Mouse (Mus musculus): ENCODE data around the gene 4921524J17Rik. TPM values are rescaled to one million over a fixed set of nuclear protein-coding genes. Genes with fewer than 3 reads are reported as not detected.

4921524J17Rik gene
- polyA plus RNA-seq, 1 experiment from 2014 or later = 21.4 TPM

DNA sequence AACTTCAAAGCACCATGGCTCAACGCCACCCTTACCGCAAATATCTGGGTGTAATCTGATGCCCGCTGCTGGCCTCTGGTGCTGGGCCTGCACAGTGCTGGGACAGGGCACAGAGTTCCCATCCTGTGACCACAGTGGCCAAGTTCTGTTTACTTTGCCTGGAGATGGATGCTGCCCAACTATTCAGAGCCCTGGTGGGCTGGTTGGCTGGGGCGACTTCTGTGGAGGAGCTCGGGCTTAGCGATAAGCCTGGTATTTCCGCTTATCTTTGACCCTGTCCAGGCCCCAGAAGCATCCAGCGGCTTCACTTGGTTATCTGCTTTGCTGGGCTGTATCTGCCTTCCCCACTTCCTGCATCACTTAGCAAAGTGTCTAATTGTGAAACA is 51.8 kb downstream of the 4921524J17Rik start:
- peak overlapping the region; percentile 73 for H3K4me3 ChIP-seq (replicated peaks)
- H3K27ac ChIP-seq = peak overlapping the region; percentile 100
- WGBS (ENCODE audit: insufficient replicate concordance) = under 1% methylated on average over 8 of the region's 8 CpGs
- H3K9me3 ChIP-seq (replicated peaks) = no peaks in the 10 kb centered on the region
- H3K4me2 ChIP-seq = peak overlapping the region; percentile 82
- DNase-seq (peak; percentile 86), ATAC-seq (ENCODE audit: low read depth) (peak; percentile 92)
- peaks cover 9% of the 10 kb centered on the region; the same call in 1 of the 2 replicates for H3K36me3 ChIP-seq
- no peaks in the 10 kb centered on the region for H3K27me3 ChIP-seq
- H3K9ac ChIP-seq = peak overlapping the region; percentile 90
- peaks cover 87% of the 10 kb centered on the region for H3K4me1 ChIP-seq (replicated peaks)

DNA sequence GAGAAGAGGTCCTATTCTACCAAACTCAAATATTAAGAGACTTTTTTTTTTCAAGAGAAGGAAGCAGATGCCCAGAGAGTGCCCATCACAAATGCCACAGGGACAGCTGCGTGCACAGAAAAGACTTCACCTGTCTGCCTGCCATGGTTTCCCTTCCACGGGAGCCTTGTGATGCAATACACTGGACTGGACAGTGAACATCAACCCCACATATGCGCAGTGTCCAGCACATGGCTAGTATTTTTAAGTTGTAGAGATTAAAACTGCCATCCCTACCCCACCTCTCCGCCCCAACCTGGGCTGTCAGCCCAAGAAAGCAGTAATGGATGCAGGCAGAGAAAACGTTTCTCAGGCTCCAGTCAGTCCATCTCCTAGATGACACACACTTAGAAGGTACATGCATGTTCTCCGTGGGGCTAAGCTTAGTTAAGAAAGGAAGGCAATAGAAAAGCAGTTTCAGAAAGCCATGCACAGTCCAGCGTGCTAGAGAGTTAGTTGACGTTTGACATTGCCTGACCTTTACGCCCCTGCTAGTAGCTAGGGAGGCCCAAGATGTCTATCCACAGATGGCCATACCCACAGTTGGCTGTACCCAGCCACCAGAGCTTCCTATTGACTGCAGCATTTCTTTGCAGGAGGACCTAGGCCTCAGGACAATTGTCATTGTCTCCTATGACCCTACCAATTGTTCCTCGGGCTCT is 52.4 kb downstream of the 4921524J17Rik start:
- DNase-seq = no peak
- peaks cover 9% of the 10 kb centered on the region; the same call in 1 of the 2 replicates for H3K36me3 ChIP-seq
- no peaks in the 10 kb centered on the region for H3K27me3 ChIP-seq
- H3K4me1 ChIP-seq (replicated peaks) = peaks cover 92% of the 10 kb centered on the region
- peak overlapping the region; percentile 82 for H3K4me2 ChIP-seq
- peak; percentile 35 for ATAC-seq (ENCODE audit: low read depth)
- peak overlapping the region; percentile 73 for H3K4me3 ChIP-seq (replicated peaks)
- WGBS (ENCODE audit: insufficient replicate concordance) = 19% methylated on average over 10 of the region's 10 CpGs
- peak overlapping the region; percentile 100 for H3K27ac ChIP-seq
- no peaks in the 10 kb centered on the region for H3K9me3 ChIP-seq (replicated peaks)
- H3K9ac ChIP-seq = peak overlapping the region; percentile 90

DNA sequence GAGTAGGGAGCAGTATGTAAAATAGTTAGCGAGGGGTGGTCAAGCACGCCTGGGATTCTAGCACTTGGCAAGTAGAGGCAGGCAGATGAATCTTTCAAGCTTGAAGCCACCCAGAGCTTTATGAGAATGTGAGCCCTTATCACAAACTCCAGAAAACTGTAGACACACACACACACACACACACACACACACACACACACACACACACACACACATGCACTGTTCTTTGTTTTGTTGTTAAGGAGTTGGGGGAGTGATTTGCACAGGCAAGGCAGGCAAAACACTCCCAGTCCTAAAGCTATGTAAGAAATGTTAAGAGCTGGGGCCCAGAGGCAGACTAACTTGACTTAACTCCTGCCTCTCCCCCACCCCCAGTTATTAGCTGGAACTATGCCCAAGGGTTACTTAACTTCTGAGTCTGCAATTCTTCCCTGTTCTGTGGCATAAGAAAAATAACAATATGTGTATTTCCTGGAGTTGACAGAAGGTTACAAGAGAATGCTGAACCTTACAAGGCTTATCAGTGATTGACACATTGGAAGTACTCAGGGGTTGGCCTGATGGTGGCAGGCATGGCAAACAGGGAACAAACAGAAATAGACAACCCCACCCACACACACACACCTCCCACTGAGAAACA is 53.4 kb downstream of the 4921524J17Rik start:
- Histone ChIP-seq H3K36me3 (peaks cover 12% of the 10 kb centered on the region; the same call in 1 of the 2 replicates), H3K4me2 (peak overlapping the region; percentile 82), H3K9ac (peak overlapping the region; percentile 90), H3K27ac (peak overlapping the region; percentile 100), H3K4me3 (replicated peaks) (peak overlapping the region; percentile 73), H3K27me3 (no peaks in the 10 kb centered on the region), H3K9me3 (replicated peaks) (no peaks in the 10 kb centered on the region), H3K4me1 (replicated peaks) (peaks cover 97% of the 10 kb centered on the region)
- 9% methylated on average over 2 of the region's 2 CpGs for WGBS (ENCODE audit: insufficient replicate concordance)
- peak; percentile 76 for ATAC-seq (ENCODE audit: low read depth)
- DNase-seq = peak; percentile 73

DNA sequence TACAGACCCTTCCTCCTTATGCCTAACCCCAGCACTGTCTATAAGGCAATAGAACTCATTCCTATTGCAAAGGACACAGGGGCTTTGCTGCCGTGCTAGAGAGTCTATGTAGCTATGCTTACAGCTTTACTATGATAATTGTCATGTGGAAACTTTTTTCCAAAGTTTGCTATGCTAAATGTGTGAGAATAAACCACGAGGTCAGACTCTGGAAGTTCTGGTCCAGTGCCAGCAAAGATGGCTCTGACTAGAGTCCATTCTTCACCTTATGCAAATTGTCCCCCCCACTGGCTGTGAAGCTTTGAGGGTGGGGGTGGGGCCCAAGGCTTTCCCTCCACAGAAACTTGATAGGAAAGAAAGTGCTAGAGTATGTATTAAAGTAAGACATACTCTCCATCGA is 56.1 kb downstream of the 4921524J17Rik start:
- 54% methylated on average over 3 of the region's 3 CpGs for WGBS (ENCODE audit: insufficient replicate concordance)
- ATAC-seq (ENCODE audit: low read depth) (no peak), DNase-seq (no peak)
- Histone ChIP-seq H3K4me1 (replicated peaks) (peaks cover 92% of the 10 kb centered on the region), H3K9me3 (replicated peaks) (no peaks in the 10 kb centered on the region), H3K9ac (peak overlapping the region; percentile 52; the same call in 1 of the 2 replicates), H3K27ac (peak overlapping the region; percentile 14; the same call in 1 of the 2 replicates), H3K4me3 (replicated peaks) (no peak overlapping the region), H3K4me2 (peak overlapping the region; percentile 41; the same call in 1 of the 2 replicates), H3K27me3 (no peaks in the 10 kb centered on the region), H3K36me3 (peaks cover 25% of the 10 kb centered on the region; the same call in 1 of the 2 replicates)

DNA sequence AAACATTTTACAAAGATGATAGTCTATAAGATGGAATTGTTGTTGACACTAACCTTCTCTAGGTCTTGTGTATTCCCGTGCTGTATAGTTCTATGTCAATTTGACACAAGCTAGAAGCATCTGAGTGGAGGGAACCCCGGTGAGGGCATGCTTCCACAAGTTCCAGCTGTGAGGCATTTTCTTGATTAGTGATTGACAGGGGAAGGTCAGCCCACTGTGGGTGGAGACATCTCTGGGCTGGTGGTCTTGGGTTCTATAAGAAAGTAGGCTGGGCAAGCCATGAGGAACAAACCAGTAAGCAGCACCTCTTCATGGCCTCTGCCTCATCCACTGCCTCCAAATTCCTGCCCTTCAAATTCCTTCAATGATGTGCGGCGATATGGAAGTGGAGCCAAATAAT is 58.3 kb downstream of the 4921524J17Rik start:
- Histone ChIP-seq H3K36me3 (peaks cover 27% of the 10 kb centered on the region), H3K9me3 (replicated peaks) (no peaks in the 10 kb centered on the region), H3K4me1 (replicated peaks) (peaks cover 70% of the 10 kb centered on the region), H3K4me3 (replicated peaks) (no peak overlapping the region), H3K27me3 (no peaks in the 10 kb centered on the region), H3K27ac (0 out of 2 replicates have a peak overlapping the region, but pooled peaks have one; percentile 11), H3K4me2 (no peak overlapping the region), H3K9ac (peak overlapping the region; percentile 23; the same call in 1 of the 2 replicates)
- DNase-seq (no peak), ATAC-seq (ENCODE audit: low read depth) (no peak)
- 63% methylated on average over 4 of the region's 4 CpGs for WGBS (ENCODE audit: insufficient replicate concordance)

DNA sequence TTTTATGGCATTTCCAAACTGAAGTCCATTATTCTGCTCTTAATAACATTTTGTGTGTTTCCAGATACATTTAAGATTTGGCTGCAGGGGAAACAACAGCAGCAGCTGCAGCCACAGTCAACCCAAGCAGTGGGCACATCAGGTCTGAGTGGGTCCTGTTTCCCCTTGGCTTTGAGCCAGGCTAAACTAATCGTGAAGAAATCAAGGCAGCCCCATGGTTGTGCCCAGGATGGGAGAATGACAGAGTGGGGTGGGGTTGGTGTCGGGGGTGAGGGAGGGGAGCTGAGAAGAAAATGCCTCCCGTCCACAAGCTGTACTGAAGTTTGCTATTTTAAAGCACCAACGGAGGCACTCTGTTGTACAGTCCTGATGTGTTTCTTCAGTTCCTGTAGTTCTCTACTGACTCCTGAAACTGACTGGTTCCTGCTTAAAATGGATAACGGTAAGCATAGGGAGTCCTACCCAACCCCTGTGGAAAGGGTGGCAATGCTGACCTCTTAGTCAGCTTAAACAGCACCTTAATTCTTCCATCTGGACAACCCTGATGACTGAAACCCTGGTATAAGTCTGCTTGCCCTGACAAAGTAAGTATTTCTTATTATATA is 59.1 kb downstream of the 4921524J17Rik start:
- no peaks in the 10 kb centered on the region for H3K27me3 ChIP-seq
- no peak overlapping the region for H3K4me2 ChIP-seq
- peaks cover 27% of the 10 kb centered on the region for H3K36me3 ChIP-seq
- H3K27ac ChIP-seq = peak overlapping the region; percentile 68
- peak overlapping the region; percentile 23; the same call in 1 of the 2 replicates for H3K9ac ChIP-seq
- H3K4me3 ChIP-seq (replicated peaks) = no peak overlapping the region
- ATAC-seq (ENCODE audit: low read depth) (no peak; the same call in 1 of the 2 replicates), DNase-seq (no peak)
- no peaks in the 10 kb centered on the region for H3K9me3 ChIP-seq (replicated peaks)
- WGBS (ENCODE audit: insufficient replicate concordance) = 31% methylated on average over 5 of the region's 5 CpGs
- H3K4me1 ChIP-seq (replicated peaks) = peaks cover 63% of the 10 kb centered on the region

DNA sequence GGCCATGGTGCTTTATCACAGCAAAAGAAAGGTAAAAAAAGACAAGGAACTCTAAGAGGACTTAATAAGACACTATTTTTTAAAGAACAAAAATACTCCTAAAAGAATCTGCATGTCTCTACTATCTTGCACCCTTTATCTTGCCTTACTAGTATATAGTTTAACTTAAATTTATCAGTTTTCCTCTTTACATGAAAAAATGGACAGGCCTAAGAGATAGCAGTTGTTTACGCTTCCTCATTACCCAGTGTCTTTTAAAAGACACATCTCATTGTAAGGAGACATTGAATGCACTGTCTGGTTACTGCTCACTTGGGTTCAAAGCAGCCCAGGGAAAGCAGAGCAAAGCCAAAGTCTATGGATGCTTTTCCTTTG is 60.2 kb downstream of the 4921524J17Rik start:
- DNase-seq (no peak), ATAC-seq (ENCODE audit: low read depth) (0 out of 2 replicates have a peak, but pooled peaks have one; percentile 27)
- no peak overlapping the region for H3K27ac ChIP-seq
- H3K36me3 ChIP-seq = peaks cover 27% of the 10 kb centered on the region
- no peaks in the 10 kb centered on the region for H3K27me3 ChIP-seq
- no peak overlapping the region for H3K4me3 ChIP-seq (replicated peaks)
- H3K4me2 ChIP-seq = no peak overlapping the region
- peaks cover 57% of the 10 kb centered on the region for H3K4me1 ChIP-seq (replicated peaks)
- no peaks in the 10 kb centered on the region for H3K9me3 ChIP-seq (replicated peaks)
- no peak overlapping the region for H3K9ac ChIP-seq
- WGBS (ENCODE audit: insufficient replicate concordance) = 57% methylated on average over 1 of the region's 1 CpGs

DNA sequence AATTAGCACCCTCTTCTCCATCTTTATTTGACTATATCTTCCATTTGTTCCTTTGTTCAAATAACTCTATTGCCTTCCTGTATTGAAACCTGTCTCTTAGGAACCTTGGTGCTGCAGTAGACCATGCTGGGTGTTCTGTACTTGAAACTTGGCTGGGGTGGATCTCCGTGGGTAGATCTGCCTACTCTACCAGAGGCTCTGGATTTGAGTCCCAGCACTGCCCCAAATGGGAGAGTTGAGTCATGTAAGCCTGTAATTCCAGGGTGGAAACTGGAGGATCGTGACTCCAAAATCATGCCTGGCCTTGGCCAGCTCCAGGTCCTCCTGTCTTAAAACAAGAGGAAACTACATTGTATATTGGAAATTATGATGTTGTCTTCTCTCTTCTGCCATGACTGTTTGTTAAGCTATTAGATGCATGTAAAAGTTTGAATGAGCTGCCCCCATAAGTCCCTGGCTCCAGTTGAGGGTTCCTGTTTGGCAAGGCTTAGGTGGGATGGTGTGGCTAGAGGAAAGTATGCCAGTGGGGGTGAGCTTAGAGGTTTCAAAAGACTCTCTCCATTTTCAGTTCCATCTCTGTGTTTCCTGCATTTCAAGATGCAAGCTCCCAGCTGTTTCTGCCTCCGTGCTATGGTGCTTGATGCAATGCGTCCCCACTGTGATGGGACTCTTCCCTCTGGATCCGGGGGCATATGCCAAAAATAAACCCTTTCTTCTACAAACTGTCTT is 60.7 kb downstream of the 4921524J17Rik start:
- peaks cover 58% of the 10 kb centered on the region for H3K4me1 ChIP-seq (replicated peaks)
- DNase-seq = no peak
- H3K9ac ChIP-seq = no peak overlapping the region

DNA sequence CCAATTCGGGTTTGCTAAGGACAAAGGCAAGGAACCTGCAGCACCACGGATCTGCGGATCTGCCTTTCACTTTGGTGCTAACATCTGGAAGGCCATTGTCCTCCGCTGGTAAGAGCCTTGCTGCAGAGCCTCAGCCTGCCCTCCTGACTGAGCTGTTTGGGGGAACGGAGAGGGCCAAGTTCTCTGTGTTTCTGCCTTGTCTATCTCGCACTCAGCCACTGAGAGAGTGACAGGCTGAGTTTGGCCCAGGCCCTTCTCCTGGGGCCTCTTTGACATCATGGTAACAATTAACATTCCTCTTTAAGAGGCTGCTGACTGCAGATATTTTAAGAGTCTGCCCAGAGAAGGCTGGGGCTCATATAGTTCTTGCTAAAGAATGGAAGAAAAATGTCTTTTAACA is 67.5 kb downstream of the 4921524J17Rik start:
- no peaks in the 10 kb centered on the region for H3K9me3 ChIP-seq (replicated peaks)
- peaks cover 54% of the 10 kb centered on the region for H3K4me1 ChIP-seq (replicated peaks)
- peak overlapping the region; percentile 51; the same call in 1 of the 2 replicates for H3K27ac ChIP-seq
- H3K4me3 ChIP-seq (replicated peaks) = no peak overlapping the region
- peaks cover 12% of the 10 kb centered on the region for H3K36me3 ChIP-seq
- H3K4me2 ChIP-seq = no peak overlapping the region
- H3K9ac ChIP-seq = no peak overlapping the region
- DNase-seq = no peak
- 61% methylated on average over 6 of the region's 6 CpGs for WGBS (ENCODE audit: insufficient replicate concordance)
- no peaks in the 10 kb centered on the region for H3K27me3 ChIP-seq
- ATAC-seq (ENCODE audit: low read depth) = no peak

More for the DNA sequence above, 60.7 kb downstream of the 4921524J17Rik start:
- Histone ChIP-seq H3K9me3 (replicated peaks) (no peaks in the 10 kb centered on the region), H3K4me2 (no peak overlapping the region), H3K36me3 (peaks cover 25% of the 10 kb centered on the region), H3K27ac (0 out of 2 replicates have a peak overlapping the region, but pooled peaks have one; percentile 27), H3K4me3 (replicated peaks) (no peak overlapping the region), H3K27me3 (no peaks in the 10 kb centered on the region)
- ATAC-seq (ENCODE audit: low read depth) = no peak
- WGBS (ENCODE audit: insufficient replicate concordance) = 72% methylated on average over 5 of the region's 5 CpGs

DNA sequence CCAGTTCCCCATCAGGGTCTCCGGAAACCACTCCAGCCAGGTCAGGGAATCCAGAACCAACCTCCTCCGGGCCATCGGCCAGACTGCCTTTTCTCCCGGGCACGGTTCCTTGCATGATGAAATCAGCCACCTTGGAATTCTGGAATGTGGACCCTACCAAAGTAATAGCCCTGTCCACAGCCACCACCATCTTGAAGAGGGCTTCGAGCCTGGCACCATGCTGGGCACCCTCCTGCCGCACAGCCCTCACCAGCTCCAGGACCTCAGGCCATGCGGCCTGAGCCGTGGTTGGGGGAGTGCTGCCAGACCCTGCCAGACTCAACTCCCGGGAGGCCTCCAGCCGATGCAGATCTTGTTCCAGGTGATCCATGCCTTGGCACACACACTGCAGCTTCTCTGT is 68.0 kb downstream of the 4921524J17Rik start:
- Histone ChIP-seq H3K9me3 (replicated peaks) (no peaks in the 10 kb centered on the region), H3K4me2 (no peak overlapping the region), H3K4me1 (replicated peaks) (peaks cover 54% of the 10 kb centered on the region), H3K27ac (peak overlapping the region; percentile 51), H3K9ac (0 out of 2 replicates have a peak overlapping the region, but pooled peaks have one; percentile 11), H3K4me3 (replicated peaks) (no peak overlapping the region), H3K27me3 (no peaks in the 10 kb centered on the region), H3K36me3 (peaks cover 17% of the 10 kb centered on the region)
- no peak for DNase-seq
- ATAC-seq (ENCODE audit: low read depth) = no peak
- WGBS (ENCODE audit: insufficient replicate concordance) = 88% methylated on average over 11 of the region's 11 CpGs

All from liver, embryonic 13.5 days (tissue).